Mouse (Mus musculus) erythroid progenitor cell, adult 5-6 weeks (primary cell): ENCODE results near the gene Rab42. TPM values are rescaled to one million over a fixed set of nuclear protein-coding genes. Genes with fewer than 3 reads are reported as not detected.

Experiments used
- ATAC-seq: replicated peaks from 2 replicates; pipeline ENCODE4 v1.8.0; 2016; ENCODE audit warnings: moderate number of reproducible peaks, mild to moderate bottlenecking, moderate TSS enrichment, inconsistent platforms; ENCODE audit not compliant: poor library complexity, low FRiP score, severe bottlenecking
- total RNA-seq, 2 experiments: library from RNA; stranded (forward) in 1 of 2; stranded (reverse) in 1 of 2; fragments of 150-400 nt in 1 of 2; fragments of 186-747, 209-891 nt in 1 of 2; gene quantifications; 2 replicates each; pipeline versions ENCODE4 v1.2.3 to v1.2.4; 2015 to 2017; ENCODE audit warnings: low replicate concordance in 2 of 2

Gene Rab42
- total RNA-seq (2015; ENCODE audit: low replicate concordance), result not detected in 2 replicates
- not detected in 2 replicates for total RNA-seq (2017; ENCODE audit: low replicate concordance)

- ATAC-seq, result peak; percentile 70
Measured at GRCm38 (mm10) chr4:132302939-132303479, at the start of gene Rab42. Gene Rab42, minus strand, starts transcription at chr4:132303385.

- ATAC-seq, result peak; percentile 33
Measured at GRCm38 (mm10) chr4:132352739-132353138, 49.6 kb upstream of the Rab42 start.

- ATAC-seq, result no peak
Measured at GRCm38 (mm10) chr4:132351401-132351800, 48.2 kb upstream of the Rab42 start.

GRCm38 (mm10) chr4:132350854-132351253 lies 47.7 kb upstream of the Rab42 start:
- no peak for ATAC-seq

GRCm38 (mm10) chr4:132350123-132350740 lies 47.0 kb upstream of the Rab42 start:
- ATAC-seq, result no peak

- ATAC-seq, result no peak
Measured at GRCm38 (mm10) chr4:132349495-132350122, 46.4 kb upstream of the Rab42 start.

- ATAC-seq, result no peak
Measured at GRCm38 (mm10) chr4:132346661-132347060, 43.5 kb upstream of the Rab42 start.

GRCm38 (mm10) chr4:132346261-132346660 lies 43.1 kb upstream of the Rab42 start:
- no peak for ATAC-seq

- ATAC-seq, result no peak
Measured at GRCm38 (mm10) chr4:132345843-132346212, 42.6 kb upstream of the Rab42 start.

- ATAC-seq, result peak; percentile 81
Measured at GRCm38 (mm10) chr4:132345135-132345842, 42.1 kb upstream of the Rab42 start.

GRCm38 (mm10) chr4:132344403-132345134 lies 41.4 kb upstream of the Rab42 start:
- ATAC-seq, result peak; percentile 55

- no peak for ATAC-seq
Measured at GRCm38 (mm10) chr4:132341451-132341850, 38.3 kb upstream of the Rab42 start.

- ATAC-seq, result no peak
Measured at GRCm38 (mm10) chr4:132338943-132339342, 35.8 kb upstream of the Rab42 start.

- ATAC-seq, result no peak
Measured at GRCm38 (mm10) chr4:132332880-132333279, 29.7 kb upstream of the Rab42 start.

GRCm38 (mm10) chr4:132331960-132332359 lies 28.8 kb upstream of the Rab42 start:
- no peak for ATAC-seq

GRCm38 (mm10) chr4:132329835-132330354 lies 26.7 kb upstream of the Rab42 start:
- 0 out of 2 replicates have a peak, but pooled peaks have one; percentile 15 for ATAC-seq

- peak; percentile 98 for ATAC-seq
Measured at GRCm38 (mm10) chr4:132329115-132329834, 26.1 kb upstream of the Rab42 start, which contains the start of gene Trnau1ap. Gene Trnau1ap, minus strand, starts transcription at chr4:132329538.

GRCm38 (mm10) chr4:132328391-132328982 lies 25.3 kb upstream of the Rab42 start:
- ATAC-seq, result no peak

- ATAC-seq, result no peak
Measured at GRCm38 (mm10) chr4:132326481-132326880, 23.3 kb upstream of the Rab42 start.
